Mouse (Mus musculus): Measurements from ENCODE around the gene Evx1.

- TF ChIP-seq CTCF (IDR thresholded peaks at IDR 0.05; ENCODE audit: borderline replicate concordance, insufficient read depth, low read length): peak; percentile 43; the same call in 1 of the 2 replicates
- TF ChIP-seq POLR2A (IDR thresholded peaks at IDR 0.05; ENCODE audit: low read depth, low read length): no peak
Measured at GRCm38 (mm10) chr6:52270494-52271480, 42.5 kb upstream of the Evx1 start.

All from embryonic fibroblast, embryonic 13.5 days (primary cell).